Mouse (Mus musculus) heart, embryonic 12.5 days (tissue): Measurements from ENCODE around the gene Pole4. TPM values are rescaled to one million over a fixed set of nuclear protein-coding genes. Genes with fewer than 3 reads are reported as not detected.
"Not testable (repeated sequence)": the region's sequence is repeated elsewhere in the genome, so short reads cannot be mapped to it uniquely, and the experiment has no call there.

Experiments
- ATAC-seq: fragments of 200-750 bp; cut with Nextera tagmentation; 2 replicates; pipeline ENCODE4 v1.8.0; 2017; ENCODE audit warnings: moderate TSS enrichment, moderate library complexity; ENCODE audit not compliant: insufficient number of reproducible peaks, low FRiP score
- H3K27ac ChIP-seq: fragments of 300-500 bp; sonication (generic); 2 replicates; pipeline ENCODE4 v1.5.1; 2016; ENCODE audit warnings: mild to moderate bottlenecking, moderate library complexity; ENCODE audit not compliant: poor library complexity, severe bottlenecking
- H3K27me3 ChIP-seq: fragments of 300-500 bp; sonication (generic); replicated peaks from 2 replicates; pipeline ENCODE4 v1.6.1; 2016; ENCODE audit warnings: mild to moderate bottlenecking, moderate library complexity
- H3K36me3 ChIP-seq: fragments of 300-500 bp; sonication (generic); 2 replicates; pipeline ENCODE4 v1.6.1; 2016; ENCODE audit warnings: mild to moderate bottlenecking, moderate library complexity
- H3K4me1 ChIP-seq: fragments of 300-500 bp; sonication (generic); replicated peaks from 2 replicates; pipeline ENCODE4 v1.6.1; 2016; ENCODE audit warnings: mild to moderate bottlenecking
- H3K4me2 ChIP-seq: fragments of 300-500 bp; sonication (generic); 2 replicates; pipeline ENCODE4 v1.6.1; 2016; ENCODE audit warnings: mild to moderate bottlenecking, moderate library complexity
- H3K4me3 ChIP-seq: fragments of 300-500 bp; sonication (generic); 2 replicates; pipeline ENCODE4 v1.5.1; 2016; ENCODE audit warnings: mild to moderate bottlenecking
- H3K9ac ChIP-seq: fragments of 300-500 bp; sonication (generic); 2 replicates; pipeline ENCODE4 v1.6.1; 2016; ENCODE audit warnings: mild to moderate bottlenecking, moderate library complexity
- H3K9me3 ChIP-seq: fragments of 300-500 bp; sonication (generic); replicated peaks from 2 replicates; pipeline ENCODE4 v1.6.1; 2016; ENCODE audit warnings: mild to moderate bottlenecking, moderate library complexity
- WGBS: fragments of 180-500 bp; shearing (Covaris S2); methylation state at CpG from one replicate; pipeline ENCODE4 v1.1.7; 2016; 5-methylcytosine and 5-hydroxymethylcytosine counted together
- polyA plus RNA-seq: library from polyadenylated mRNA; unstranded; fragments of >200 nt; fragmentation: Nextera tagmentation; extraction: Ambion mirVana; gene quantifications from 2 replicates; pipeline ENCODE4 v1.2.1, GENCODE M21; 2016

The Pole4 gene
- polyA plus RNA-seq, 1 experiment from 2014 or later: 112 TPM

- H3K27me3 ChIP-seq, H3K4me2 ChIP-seq, ATAC-seq, H3K9ac ChIP-seq, H3K4me1 ChIP-seq, H3K9me3 ChIP-seq, H3K36me3 ChIP-seq, H3K4me3 ChIP-seq, H3K27ac ChIP-seq: not testable (repeated sequence)
- WGBS: 90% methylated on average over 7 of the region's 8 CpGs
Observed at GRCm38 (mm10) chr6:82625331-82625730, 79.8 kb downstream of the Pole4 start.

DNA sequence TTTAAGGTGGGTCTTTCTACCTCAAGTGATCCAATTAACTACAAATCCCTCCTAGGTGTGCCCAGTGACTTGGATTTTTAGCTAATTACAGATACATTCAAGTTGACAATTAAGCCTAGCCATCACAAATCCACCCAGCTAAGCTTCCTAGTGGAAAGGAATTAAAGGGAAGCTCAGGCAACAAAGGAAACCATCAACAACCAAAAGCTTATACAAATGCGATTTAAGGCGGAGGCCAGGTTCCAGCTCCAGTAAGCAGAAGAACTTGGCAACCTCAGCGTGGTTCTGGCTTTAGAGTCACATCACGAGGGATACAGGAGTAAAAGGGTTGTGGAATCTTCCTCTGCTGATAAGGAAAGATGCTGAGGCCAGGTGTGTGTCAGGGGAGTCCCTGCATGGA lies 92.0 kb downstream of the Pole4 start:
- H3K9ac ChIP-seq: no peak overlapping the region
- H3K36me3 ChIP-seq: no peaks in the 10 kb centered on the region
- WGBS: 73% methylated on average over 4 of the region's 4 CpGs
- no peaks in the 10 kb centered on the region for H3K4me1 ChIP-seq
- H3K27me3 ChIP-seq: no peaks in the 10 kb centered on the region
- H3K4me3 ChIP-seq: no peak overlapping the region
- peaks cover 5% of the 10 kb centered on the region; the same call in 1 of the 2 replicates for H3K9me3 ChIP-seq
- no peak for ATAC-seq
- no peak overlapping the region for H3K27ac ChIP-seq
- no peak overlapping the region for H3K4me2 ChIP-seq

- Histone ChIP-seq H3K27ac (no peak overlapping the region), H3K4me2 (no peak overlapping the region), H3K27me3 (no peaks in the 10 kb centered on the region), H3K4me1 (no peaks in the 10 kb centered on the region), H3K36me3 (no peaks in the 10 kb centered on the region), H3K9ac (no peak overlapping the region), H3K9me3 (peaks cover 5% of the 10 kb centered on the region; the same call in 1 of the 2 replicates), H3K4me3 (no peak overlapping the region)
- ATAC-seq: no peak
- WGBS: 76% methylated on average over 9 of the region's 9 CpGs
Observed at GRCm38 (mm10) chr6:82611049-82611448, 94.1 kb downstream of the Pole4 start.

DNA sequence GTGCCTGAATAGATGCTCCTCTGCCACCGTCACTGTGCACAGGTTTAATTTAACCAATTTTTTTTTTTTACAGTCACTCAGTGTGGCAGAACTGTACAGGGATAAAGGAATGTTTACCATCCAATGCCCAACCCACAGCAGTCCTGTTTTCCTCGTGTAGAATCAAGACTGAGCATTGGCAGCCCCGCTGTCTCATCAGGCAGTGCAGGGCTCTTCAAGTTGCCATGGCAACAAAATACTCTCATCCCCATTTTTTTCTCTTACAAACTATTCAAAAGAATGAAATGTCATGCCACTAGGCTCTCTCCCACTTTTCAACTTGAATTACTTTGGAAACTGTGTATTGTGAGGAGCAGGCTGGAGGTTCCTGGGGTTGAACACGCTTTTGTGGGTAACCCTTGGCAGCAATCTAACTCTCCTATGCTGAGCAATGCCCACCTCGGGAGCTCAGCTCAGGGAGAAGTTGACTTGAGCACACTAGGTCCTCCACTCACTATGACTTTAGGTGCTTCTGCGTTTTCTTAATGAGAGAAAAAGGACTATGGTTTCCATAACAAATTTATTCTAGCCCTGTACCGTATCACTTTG lies 95.7 kb downstream of the Pole4 start:
- Histone ChIP-seq H3K27me3 (no peaks in the 10 kb centered on the region), H3K9ac (no peak overlapping the region), H3K4me1 (no peaks in the 10 kb centered on the region), H3K27ac (no peak overlapping the region), H3K4me3 (no peak overlapping the region), H3K9me3 (peaks cover 5% of the 10 kb centered on the region; the same call in 1 of the 2 replicates), H3K4me2 (no peak overlapping the region), H3K36me3 (no peaks in the 10 kb centered on the region)
- no peak for ATAC-seq
- WGBS: 81% methylated on average over 7 of the region's 7 CpGs

- peaks cover 5% of the 10 kb centered on the region; the same call in 1 of the 2 replicates for H3K9me3 ChIP-seq
- no peaks in the 10 kb centered on the region for H3K4me1 ChIP-seq
- H3K9ac ChIP-seq: no peak overlapping the region
- 92% methylated on average over 4 of the region's 4 CpGs for WGBS
- no peak overlapping the region for H3K4me3 ChIP-seq
- no peaks in the 10 kb centered on the region for H3K27me3 ChIP-seq
- no peak overlapping the region for H3K4me2 ChIP-seq
- no peak for ATAC-seq
- no peak overlapping the region for H3K27ac ChIP-seq
- no peaks in the 10 kb centered on the region for H3K36me3 ChIP-seq
Observed at GRCm38 (mm10) chr6:82608756-82609155, 96.4 kb downstream of the Pole4 start.

GRCm38 (mm10) chr6:82604791-82605190 lies 100.4 kb downstream of the Pole4 start:
- H3K4me1 ChIP-seq: no peaks in the 10 kb centered on the region
- peaks cover 5% of the 10 kb centered on the region; the same call in 1 of the 2 replicates for H3K9me3 ChIP-seq
- ATAC-seq: no peak
- 60% methylated on average over 8 of the region's 8 CpGs for whole genome bisulfite sequencing
- no peaks in the 10 kb centered on the region for H3K27me3 ChIP-seq
- H3K9ac ChIP-seq: no peak overlapping the region
- H3K36me3 ChIP-seq: no peaks in the 10 kb centered on the region
- no peak overlapping the region for H3K4me2 ChIP-seq
- H3K27ac ChIP-seq: no peak overlapping the region
- no peak overlapping the region for H3K4me3 ChIP-seq

- no peak overlapping the region for H3K9ac ChIP-seq
- 37% methylated on average over 2 of the region's 2 CpGs for WGBS
- ATAC-seq: no peak
Observed at GRCm38 (mm10) chr6:82603665-82604064, 101.5 kb downstream of the Pole4 start.

DNA sequence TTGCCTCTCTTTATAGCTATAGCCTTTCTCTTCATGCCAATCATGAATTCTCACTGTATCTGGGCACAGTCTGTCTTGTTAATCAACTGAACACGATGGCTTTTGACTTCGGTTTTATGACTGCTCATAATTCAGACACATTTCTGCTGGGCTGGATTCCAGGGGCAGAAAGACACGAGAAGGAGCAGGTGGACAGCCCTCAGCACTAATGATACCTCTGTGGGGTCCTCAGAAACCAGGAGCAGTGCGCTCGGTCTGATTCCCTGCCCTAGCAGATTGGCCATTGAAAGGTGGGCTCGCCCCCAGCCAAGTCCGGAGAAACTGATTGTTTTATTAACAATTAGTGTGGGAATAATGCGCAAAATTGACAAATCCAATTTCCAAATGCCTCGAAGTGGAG lies 101.9 kb downstream of the Pole4 start:
- no peak overlapping the region for H3K4me3 ChIP-seq
- H3K36me3 ChIP-seq: no peaks in the 10 kb centered on the region
- no peak overlapping the region for H3K9ac ChIP-seq
- H3K4me1 ChIP-seq: no peaks in the 10 kb centered on the region
- no peak overlapping the region for H3K27ac ChIP-seq
- no peak for ATAC-seq
- no peaks in the 10 kb centered on the region for H3K9me3 ChIP-seq
- H3K27me3 ChIP-seq: no peaks in the 10 kb centered on the region
- no peak overlapping the region for H3K4me2 ChIP-seq
- 76% methylated on average over 9 of the region's 9 CpGs for WGBS

More at GRCm38 (mm10) chr6:82603665-82604064, 101.5 kb downstream of the Pole4 start:
- no peak overlapping the region for H3K27ac ChIP-seq
- no peak overlapping the region for H3K4me3 ChIP-seq
- no peaks in the 10 kb centered on the region for H3K27me3 ChIP-seq
- no peaks in the 10 kb centered on the region for H3K36me3 ChIP-seq
- H3K4me2 ChIP-seq: no peak overlapping the region
- peaks cover 2% of the 10 kb centered on the region; the same call in 1 of the 2 replicates for H3K9me3 ChIP-seq
- no peaks in the 10 kb centered on the region for H3K4me1 ChIP-seq

DNA sequence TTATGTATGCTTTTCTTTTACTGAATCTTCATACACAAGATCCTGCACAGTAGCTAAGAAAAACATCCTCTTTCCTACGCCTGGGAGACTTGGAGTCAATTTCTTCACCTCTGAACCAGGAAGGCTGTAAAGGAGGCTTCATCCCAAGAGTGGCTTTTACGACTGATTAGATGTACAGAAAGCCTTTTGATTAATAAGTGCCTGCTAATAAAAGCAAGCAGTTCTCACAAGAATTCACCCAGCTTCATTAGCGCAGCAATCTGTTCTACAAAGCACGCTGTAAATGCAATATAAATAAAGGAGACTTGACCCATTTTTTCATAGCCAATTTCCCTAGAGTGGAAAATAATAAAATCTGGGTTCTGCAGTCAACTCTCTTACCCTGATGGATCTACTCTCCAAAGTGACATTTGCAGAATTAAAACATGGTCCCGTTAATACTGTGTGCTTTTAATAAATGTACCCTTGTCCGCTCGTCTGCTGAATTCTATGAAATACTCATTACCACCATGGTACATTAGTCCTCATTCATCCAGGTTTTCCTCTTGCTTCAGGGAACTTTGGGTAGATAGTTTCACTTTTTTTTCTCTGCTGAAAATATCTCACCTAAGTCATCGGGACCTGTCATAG lies 109.6 kb downstream of the Pole4 start:
- Histone ChIP-seq H3K4me2 (no peak overlapping the region), H3K36me3 (no peaks in the 10 kb centered on the region), H3K27ac (no peak overlapping the region), H3K4me3 (no peak overlapping the region), H3K27me3 (0 out of 2 replicates have a peak, but pooled peaks cover 6% of the 10 kb centered on the region), H3K9ac (no peak overlapping the region), H3K4me1 (no peaks in the 10 kb centered on the region), H3K9me3 (no peaks in the 10 kb centered on the region; the same call in 1 of the 2 replicates)
- WGBS: 76% methylated on average over 8 of the region's 8 CpGs
- no peak for ATAC-seq

- Histone ChIP-seq H3K9me3 (peaks cover 3% of the 10 kb centered on the region; the same call in 1 of the 2 replicates), H3K4me3 (no peak overlapping the region), H3K4me1 (no peaks in the 10 kb centered on the region), H3K27me3 (peaks cover 8% of the 10 kb centered on the region), H3K4me2 (no peak overlapping the region), H3K27ac (no peak overlapping the region), H3K9ac (no peak overlapping the region), H3K36me3 (no peaks in the 10 kb centered on the region)
- ATAC-seq: no peak
- WGBS: 59% methylated on average over 7 of the region's 7 CpGs
Observed at GRCm38 (mm10) chr6:82589387-82589786, 115.8 kb downstream of the Pole4 start.

DNA sequence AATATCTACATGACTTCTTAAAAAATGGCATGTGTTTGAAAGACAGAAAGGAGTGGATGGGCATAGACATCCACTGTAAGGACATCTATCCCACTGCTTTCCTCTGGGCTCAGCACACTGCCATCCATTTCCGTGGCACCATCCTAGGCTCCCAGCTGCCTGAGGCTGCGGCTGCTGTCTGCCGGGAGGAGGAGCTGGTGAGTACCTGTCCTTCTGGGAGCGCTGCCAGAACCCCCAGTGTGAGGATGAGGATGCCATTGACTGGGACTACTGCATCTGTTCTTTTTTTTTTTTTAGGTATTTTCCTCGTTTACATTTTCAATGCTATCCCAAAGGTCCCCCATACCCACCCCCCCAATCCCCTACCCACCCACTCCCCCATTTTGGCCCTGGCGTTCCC lies 119.8 kb downstream of the Pole4 start:
- WGBS: 58% methylated on average over 6 of the region's 6 CpGs
- Histone ChIP-seq H3K4me1 (no peaks in the 10 kb centered on the region), H3K9me3 (peaks cover 4% of the 10 kb centered on the region; the same call in 1 of the 2 replicates), H3K27ac (no peak overlapping the region), H3K36me3 (no peaks in the 10 kb centered on the region), H3K9ac (no peak overlapping the region), H3K4me3 (no peak overlapping the region), H3K4me2 (no peak overlapping the region), H3K27me3 (peaks cover 15% of the 10 kb centered on the region)
- no peak for ATAC-seq
